Comparison of ENCODE assay signal across 1 mouse cellular context in genomic region chr9:62825791-62826393, GRCm38 (mm10).
TF ChIP-seq lines count a peak whose summit lies in the region.

No protein-coding gene starts in this region.

TF ChIP-seq in MEL, 35 proteins besides CTCF, POLR2A, EP300 and RAD21 (continued from another document):
- TF ChIP-seq NELFE (IDR thresholded peaks at IDR 0.05; ENCODE audit: low read depth, low read length) (peak; percentile 69), JUND (IDR thresholded peaks at IDR 0.05; ENCODE audit: low read depth, low read length) (no peak), USF1 (IDR thresholded peaks at IDR 0.05; ENCODE audit: low read depth, low read length) (peak; percentile 98), USF2 (IDR thresholded peaks at IDR 0.05; ENCODE audit: borderline replicate concordance in 1 of 2, insufficient read depth in 1 of 2, low read depth in 1 of 2, low read length in 2 of 2) (peak; percentile 72 to 86), ELF1 (IDR thresholded peaks at IDR 0.05; ENCODE audit: low read depth, low read length) (peak; percentile 79), MAZ (IDR thresholded peaks at IDR 0.05; ENCODE audit: low read depth, low read length) (no peak), TCF12 (IDR thresholded peaks at IDR 0.05; ENCODE audit: low read depth, low read length) (peak; percentile 3), ZMIZ1 (IDR thresholded peaks at IDR 0.05; ENCODE audit: low read depth, low read length) (peak; percentile 53), E2F4 (IDR thresholded peaks at IDR 0.05; ENCODE audit: borderline replicate concordance, low read depth, low read length) (no peak), TAL1 (IDR thresholded peaks at IDR 0.05; ENCODE audit: low read length) (no peak), MAX (IDR thresholded peaks at IDR 0.05; ENCODE audit: low read length) (peak; percentile 91), MYC (IDR thresholded peaks at IDR 0.05; ENCODE audit: low read depth, low read length) (peak; percentile 18; the same call in 1 of the 2 replicates), ZNF384 (IDR thresholded peaks at IDR 0.05; ENCODE audit: low read depth, low read length) (no peak)
